Mouse (Mus musculus): ENCODE data around the gene Zbtb4.

Gene Zbtb4

DNA sequence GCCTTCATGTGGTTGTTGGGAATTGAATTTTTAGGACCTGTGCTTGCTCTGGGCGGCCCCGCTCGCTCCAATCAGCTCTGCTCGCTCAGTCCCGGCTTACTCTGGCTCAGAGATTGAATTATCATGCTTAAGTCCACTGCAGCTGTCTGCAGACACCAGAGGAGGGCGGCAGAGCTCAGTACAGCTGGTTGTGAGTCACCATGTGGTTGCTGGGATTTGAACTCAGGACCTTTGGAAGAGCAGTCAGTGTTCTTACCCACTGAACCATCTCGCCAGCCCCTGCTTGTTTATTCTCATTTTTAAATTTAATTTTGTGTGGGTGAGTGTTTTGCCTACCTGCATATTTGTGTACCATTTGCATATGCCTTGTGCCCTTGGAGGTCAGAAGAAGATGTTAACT is 2.2 kb upstream of the Zbtb4 start:
- DNase-seq (ENCODE audit: low read depth): peak; percentile 57

DNA sequence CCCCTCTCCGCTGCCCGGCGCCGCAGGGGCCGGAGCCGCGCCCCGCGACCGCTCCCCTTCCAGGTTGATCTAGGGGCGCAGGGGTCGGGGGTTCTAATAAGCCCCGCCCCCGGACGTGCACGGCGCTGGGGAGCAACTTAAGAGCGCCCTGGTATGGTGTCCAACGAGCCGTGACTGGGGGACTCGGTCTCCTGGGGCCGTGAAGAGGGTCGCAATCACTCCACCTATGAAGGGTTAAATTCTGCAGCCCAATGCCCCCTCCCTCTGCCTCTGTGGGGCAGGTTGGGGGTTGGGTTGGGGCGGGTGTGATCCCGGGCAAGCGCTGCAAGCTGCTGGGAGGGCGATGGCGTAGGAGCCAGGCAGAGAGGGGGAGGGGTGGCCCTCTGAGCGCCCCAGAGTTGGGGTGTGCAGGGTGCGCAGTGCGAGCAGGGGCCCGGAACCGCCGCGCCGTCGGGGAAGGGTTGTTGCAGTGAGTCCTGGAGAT is 456 bp downstream of the Zbtb4 start:
- peak; percentile 78 for DNase-seq (ENCODE audit: low read depth)

DNA sequence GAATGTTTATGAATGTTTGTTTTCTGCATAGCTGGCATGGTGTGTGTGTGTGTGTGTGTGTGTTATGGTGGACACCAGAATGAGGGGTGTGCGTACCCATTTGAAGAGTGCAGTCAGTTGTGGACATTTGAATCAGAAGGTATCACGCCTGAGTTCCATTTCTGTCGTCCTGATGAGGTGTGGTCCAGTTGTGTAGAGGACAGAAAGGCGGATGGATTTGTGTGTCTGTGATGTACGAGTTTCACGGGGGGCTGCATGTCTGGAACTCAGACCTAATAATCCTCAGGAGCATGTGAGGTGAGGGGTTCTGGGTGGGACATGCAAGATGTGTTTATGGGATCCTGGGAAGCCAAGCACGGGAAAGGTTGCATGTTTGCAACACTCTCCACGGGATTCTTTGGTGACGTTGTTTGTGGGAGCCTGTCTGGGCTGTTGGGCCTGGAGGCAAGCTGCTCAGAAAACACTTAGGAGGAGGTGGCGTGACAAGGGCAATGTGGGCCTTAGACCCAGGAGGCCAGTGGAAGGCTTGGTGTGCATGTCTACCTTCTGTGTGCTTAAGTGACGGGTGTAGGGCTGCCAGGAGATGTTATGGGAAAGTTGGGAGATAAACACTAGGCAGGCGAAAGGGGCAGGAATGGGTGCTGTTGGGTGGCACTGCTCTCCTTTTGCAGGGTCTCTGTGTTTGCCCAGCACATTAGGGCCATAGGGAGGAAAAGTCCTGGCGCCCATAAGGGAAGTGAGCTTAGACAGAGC is 1.3 kb downstream of the Zbtb4 start:
- DNase-seq (ENCODE audit: low read depth): no peak

DNA sequence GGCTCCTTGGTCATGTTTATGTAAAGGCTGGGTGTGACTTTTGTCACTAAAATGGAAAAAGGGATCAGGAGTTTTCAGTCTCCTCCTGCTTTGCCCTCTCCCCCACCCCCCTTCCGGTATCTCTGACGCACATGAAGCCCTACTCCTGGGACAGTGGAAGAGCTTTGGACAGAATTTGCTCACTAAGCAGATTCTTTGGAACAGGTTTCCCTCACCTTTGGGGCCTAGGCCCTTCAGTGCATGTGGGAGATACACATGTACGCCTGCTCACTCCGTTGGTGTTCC is 1.9 kb downstream of the Zbtb4 start:
- DNase-seq (ENCODE audit: low read depth): no peak

DNA sequence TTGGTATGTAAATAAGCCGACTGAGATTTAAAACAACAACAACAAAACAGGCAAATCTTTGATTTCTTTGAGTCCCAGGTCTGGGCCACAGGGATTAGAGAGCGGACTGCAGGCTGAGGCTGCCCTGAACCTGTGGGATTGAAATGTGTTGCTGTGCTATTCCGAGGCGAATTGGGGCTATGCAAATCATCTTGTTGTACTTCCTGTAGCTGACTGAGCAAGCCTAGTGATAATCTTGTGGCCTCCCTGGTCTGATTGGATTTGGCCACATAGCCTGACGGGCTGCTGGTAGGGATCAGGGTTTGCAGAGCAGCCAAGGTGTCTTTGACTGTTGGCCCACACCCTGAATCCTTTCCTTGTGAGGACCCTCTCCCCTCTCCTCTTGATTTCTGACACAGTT is 9.2 kb downstream of the Zbtb4 start:
- no peak for DNase-seq (ENCODE audit: low read depth)

DNA sequence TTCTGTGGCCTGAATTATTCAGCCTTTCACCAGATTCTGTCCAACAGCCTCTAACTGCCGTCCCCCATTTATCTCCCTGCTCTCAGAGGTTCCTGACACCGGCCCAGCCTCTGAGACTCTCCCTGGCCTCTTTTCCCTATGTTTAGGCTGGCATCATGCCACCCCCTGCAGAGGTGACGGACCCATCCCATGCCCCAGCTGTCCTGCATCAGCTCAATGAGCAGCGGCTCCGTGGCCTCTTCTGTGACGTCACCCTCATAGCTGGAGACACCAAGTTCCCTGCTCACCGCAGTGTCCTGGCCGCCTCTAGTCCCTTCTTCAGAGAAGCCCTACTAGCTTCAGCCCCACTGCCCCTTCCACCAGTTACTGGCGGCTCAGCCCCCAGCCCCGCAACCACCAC is 10.0 kb downstream of the Zbtb4 start:
- DNase-seq (ENCODE audit: low read depth): no peak

DNA sequence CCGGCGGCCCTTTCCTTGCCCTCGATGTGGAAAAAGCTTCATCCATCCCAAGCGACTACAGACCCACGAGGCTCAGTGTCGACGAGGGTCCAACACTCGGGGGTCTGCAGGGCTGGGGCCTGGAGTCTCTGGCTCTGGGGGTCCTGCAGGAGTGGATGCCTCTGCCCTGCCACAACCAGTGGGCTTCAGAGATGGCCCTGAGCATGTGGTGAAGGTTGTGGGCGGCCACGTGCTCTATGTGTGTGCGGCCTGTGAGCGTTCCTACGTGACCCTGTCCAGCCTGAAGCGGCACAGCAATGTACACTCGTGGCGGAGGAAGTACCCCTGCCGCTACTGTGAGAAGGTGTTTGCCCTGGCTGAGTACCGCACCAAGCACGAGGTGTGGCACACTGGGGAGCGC is 10.8 kb downstream of the Zbtb4 start:
- DNase-seq (ENCODE audit: low read depth): no peak

DNA sequence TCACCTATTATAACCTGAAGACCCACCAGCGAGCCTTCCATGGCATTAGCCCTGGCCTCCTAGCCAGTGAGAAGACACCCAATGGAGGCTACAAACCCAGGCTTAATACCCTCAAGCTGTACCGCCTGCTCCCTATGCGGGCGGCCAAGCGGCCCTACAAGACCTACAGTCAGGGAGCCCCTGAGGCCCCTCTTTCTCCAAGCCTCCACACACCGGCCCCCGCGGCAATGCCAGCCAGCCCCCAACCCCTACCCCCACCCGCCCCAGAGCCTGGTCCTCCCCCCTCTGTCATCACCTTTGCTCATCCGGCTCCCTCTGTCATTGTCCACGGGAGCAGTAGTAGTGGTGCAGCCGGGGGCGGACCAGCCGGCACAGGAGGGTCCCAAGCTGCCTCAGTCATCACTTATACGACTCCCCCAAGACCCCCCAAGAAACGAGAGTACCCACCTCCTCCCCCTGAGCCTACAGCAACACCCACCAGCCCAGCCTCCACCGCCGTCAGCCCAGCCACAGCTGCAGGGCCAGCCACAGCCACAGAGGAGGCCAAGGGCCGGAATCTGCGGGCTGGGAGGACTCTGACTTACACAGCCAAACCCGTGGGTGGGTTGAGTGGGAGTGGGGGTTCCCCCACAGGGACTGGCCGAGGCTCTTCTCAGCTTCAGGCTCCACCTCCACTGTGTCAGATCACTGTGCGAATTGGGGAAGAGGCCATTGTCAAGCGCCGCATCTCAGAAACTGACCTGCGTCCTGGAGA is 12.0 kb downstream of the Zbtb4 start:
- no peak for DNase-seq (ENCODE audit: low read depth)

DNA sequence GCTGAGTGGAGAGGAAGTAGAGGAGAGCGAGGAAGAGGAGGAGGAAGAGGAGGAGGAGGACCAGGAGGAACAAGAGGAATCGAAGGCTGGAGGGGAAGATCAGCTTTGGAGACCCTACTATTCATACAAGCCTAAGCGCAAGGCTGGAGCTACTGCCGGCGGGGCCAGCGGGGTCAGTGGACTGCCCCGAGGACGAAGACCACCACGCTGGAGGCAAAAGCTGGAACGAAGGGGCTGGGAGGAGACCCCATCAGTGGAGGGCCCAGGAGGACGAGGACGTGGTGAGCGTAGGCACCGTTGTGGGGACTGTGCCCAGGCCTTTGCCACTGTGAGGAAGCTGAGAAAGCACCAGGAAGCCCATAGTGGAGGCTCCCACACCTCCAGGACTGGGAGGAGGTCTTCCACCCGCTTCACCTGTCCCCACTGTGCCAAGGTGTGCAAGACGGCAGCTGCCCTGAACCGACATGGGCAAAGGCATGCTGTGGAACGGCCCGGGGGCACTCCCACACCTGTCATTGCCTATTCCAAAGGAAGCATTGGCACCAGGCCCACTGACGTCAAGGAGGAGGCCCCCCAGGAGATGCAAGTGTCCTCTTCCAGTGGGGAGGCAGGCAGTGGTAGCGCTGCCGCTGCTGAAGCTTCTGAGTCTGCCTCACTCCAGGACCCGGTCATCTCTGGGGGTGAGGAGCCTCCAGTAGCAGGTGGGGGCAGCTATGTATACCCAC is 12.7 kb downstream of the Zbtb4 start:
- DNase-seq (ENCODE audit: low read depth): no peak

DNA sequence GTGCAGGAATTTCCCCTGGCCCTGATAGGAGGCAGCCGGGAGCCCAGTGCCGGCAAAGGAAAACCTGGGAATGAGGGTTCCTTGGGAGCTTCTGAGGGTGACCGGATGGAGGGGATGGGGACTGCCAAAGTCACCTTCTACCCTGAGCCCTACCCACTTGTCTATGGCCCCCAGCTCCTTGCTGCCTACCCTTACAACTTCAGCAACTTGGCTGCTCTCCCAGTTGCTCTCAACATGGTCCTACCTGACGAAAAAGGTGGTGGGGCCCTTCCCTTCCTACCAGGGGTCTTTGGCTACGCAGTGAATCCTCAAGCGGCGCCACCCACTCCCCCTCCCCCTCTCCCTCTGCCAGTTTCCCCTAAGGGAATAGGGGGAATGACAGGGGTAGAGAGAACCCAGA is 13.3 kb downstream of the Zbtb4 start:
- DNase-seq (ENCODE audit: low read depth): no peak

DNA sequence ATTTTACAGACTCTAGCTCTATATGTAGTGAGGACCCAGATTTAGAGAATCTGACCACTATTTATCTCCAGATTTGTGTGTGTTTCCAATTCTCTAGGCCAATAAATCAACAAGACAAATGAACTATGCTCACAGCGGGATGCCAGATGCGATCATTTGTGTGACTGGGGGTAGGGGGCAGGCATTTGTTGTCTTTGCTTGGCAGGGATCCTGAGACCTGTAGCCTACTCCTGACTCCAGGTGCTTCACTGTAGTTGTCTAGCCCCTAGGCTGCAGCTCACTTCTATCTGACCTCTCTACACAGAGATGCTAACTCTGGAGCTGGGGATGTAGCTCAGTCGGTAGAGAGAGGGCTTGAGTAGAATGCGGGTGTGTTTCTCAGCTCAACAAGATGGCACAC is 16.1 kb downstream of the Zbtb4 start:
- no peak for DNase-seq (ENCODE audit: low read depth)

DNA sequence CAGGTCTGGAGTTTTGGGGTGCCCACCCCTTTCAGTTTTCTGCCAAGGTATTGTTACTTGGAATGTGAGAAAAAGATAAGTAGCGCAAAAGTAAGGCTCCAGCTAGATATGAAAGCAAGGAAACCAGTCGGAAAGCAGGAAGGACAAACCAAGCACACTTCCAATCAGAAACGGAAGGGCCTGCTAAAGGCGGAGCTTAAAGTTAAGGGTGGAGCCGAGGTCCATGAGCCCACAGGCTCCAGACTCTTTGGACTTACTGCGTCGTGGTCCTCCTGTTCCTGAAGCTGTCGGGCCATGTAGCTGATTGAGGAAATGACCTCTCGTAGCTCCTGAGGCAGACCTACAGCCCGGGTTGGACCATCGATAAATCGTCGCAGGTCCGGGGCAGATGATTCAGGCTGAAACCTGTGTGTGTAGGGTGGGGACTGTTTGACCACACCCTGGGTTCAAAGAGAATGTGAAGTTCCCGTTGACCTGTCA is 19.1 kb downstream of the Zbtb4 start:
- no peak for DNase-seq (ENCODE audit: low read depth)

DNA sequence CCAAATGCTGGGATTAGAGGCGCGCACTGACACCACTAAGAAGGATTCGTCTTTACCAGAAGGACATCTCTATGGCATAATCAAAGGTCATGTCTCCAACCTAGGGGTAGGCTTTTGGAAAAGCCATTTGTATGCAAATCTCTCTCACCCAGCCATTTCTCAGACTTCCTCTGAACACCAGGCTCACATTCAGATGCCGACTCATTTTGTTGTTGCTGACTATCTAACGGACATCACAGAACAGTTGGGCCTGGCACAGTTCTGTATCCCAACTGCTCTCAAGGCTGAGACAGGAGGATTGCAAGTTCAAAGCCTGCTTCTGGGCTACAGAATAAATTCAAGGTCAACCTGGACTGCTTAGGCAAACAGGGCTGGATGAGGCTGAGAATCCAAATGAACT is 21.6 kb downstream of the Zbtb4 start:
- DNase-seq (ENCODE audit: low read depth): no peak

DNA sequence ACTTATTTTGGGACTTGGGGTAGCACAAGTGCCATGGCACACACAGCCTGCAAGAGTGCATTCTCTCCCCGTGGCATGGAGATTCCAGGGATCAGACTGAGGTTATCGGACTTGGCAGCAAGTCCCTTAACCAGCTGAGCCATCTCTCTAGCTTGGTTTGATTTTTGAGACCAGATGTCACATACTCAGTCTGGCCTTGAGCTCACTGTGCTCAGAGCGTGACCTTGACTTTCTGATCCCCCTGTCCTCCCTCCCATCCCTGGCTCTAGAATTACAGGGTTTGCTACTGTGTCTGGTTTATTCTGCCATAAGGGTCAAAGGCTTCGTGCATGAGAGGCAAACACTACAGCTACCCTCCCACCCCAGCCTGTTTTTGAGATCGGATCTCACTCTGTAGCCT is 23.7 kb downstream of the Zbtb4 start:
- DNase-seq (ENCODE audit: low read depth): no peak

DNA sequence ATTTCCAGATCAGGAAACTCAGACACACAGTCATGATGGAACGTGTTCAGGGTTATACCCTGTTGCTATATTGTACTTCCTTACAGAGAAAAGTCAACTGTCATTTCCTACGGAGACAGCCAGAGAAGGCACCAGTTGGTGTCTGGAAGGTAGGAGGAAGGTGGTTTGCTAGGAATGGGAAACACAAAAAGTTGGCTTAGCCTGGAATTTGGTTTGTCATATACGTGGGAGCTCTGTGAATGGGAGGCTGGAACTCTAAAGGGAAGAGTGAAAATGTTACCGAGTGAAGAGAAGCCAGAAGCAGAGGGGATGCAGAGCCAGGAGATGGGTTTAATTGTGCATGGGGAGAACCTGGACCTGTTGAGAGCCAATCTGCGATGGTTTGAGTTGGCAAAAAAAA is 25.7 kb downstream of the Zbtb4 start:
- DNase-seq (ENCODE audit: low read depth): no peak

DNA sequence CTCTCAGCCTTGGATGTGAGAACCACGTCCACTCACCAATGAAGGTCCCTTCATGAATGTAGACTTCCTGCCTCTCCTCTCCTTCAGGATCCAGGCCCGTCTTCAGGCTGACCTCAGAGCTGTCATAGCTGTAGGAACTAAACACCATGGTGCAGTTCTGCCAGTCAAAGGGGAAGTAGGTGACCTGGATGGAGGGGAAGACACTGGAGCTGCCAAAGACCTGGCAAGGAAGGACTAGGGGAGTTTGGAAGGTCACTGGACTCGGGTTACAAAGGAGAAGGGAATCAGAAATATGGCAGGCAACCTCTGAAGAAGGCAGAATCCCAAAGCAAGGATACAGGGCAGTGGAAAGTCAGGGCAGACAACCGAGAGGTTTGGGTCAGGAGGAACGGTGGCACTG is 27.7 kb downstream of the Zbtb4 start:
- DNase-seq (ENCODE audit: low read depth): no peak

DNA sequence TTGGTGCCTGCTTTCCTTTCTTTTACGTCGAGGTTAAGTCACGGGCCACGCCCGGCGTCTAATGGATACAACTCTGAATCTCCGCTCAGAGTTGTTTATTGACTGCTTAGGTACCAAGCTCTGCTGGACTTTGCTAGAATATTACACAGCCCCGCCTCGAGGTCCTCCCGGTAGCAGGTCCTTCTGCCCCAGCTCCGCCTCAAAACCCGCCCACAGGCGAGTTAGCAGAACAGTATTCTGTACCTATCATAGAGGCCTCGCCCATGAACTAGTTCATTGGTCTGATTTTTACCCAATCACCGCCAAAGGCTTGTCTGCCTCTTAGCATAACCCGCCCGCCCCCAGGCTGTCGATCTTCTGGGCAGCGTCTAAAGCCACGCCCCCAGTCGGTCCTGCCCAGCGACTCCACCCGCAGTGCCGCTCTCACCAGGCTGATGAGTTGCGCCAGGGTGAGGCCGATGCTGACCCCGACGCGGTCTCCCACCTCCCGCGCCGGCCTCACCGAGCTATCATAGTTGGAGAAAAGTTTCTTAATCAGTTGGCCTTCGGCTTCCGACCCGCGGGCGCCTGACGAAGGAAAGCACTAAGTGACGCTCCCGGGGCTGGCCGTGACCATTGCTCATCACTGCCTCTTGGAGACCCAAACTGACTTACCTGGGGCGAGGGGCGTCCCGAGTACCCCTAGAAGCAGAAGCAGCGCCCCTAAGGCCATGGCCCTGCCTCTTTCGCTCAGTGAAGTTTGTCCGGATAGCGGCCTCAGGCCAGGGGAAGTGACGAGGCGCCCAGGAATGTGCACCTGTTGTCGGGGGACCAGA is 29.7 kb downstream of the Zbtb4 start, which contains the start of gene Chrnb1:
Gene Chrnb1 (minus strand): TSS at position 776 of the 815 bp plus-strand sequence.
- peak; percentile 95 for DNase-seq (ENCODE audit: low read depth)

DNA sequence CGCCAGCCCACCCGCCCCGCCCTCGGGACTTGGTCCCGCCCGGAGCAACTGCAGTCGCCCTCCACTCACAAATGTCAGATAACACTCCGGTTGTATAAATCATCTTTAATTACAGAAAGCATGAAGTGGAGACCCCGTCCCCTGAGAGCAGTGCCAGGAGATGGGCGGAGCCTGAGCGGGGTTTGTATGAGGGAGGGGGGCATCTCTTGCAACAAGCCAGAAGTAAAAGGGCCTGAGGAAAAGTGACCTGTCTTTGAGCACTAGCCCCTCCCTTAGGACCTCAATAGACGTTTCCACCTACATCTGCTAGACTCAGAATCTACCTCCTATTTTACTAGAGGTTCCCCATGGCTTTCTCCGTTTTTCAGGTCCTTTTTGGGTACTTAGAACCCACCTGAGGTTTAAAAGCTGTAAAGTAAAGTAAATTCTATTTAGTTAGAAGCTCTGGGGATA is 30.3 kb downstream of the Zbtb4 start:
- no peak for DNase-seq (ENCODE audit: low read depth)

DNA sequence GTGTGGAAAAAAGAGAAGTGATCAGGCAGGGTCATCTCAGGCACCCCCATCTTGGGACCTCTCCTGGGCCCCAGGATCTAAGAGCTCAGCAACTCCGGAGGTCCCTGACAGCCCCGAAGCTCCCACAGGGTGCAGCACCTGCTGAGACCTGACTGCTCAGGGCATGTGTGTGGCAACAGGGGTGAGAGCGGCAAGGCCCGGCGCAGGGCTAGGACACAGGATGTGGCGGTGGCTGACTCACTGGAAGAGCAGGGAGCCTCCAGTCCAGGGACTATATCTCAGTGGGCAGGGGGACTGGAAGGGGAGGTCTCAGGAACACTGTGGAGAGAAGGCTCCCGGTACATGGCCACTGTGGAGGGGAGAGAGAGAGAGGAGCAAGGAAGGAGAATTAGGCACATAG is 32.2 kb downstream of the Zbtb4 start:
- DNase-seq (ENCODE audit: low read depth): no peak

DNA sequence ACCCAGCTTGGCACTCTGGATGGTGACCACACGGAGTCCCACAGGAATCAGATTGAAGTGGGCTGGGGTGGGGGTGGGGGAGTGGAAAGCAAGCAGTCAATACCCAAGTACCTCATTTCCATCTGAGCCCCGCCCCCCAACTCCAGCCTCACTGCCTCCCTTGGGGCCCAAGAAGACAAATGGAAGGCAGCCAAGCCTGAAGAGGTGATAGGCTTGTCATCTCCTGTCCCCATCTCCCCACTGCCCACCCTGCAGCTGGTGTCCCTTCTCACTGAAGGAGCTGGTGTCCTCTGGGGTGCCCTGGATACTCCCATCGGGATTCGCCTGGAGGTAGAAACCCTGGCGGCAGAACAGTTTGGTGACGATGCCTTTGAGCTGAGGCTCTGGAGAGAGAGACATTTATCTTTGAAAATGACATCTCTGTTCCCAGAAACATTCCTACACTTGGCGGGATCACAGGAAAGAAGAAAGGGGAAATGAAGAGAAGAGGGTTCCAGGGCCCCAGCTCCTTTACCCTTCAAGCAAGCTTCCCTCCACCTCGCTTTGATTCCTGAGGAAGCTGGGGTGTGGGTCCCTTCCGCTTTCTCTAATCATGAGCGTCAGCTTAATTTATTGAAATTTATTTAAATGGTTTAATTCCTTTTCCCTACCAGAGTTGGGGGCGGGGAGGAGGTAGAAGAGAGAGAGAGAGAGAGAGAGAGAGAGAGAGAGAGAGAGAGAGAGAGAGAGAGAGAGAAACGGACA is 33.9 kb downstream of the Zbtb4 start:
- DNase-seq (ENCODE audit: low read depth): no peak

DNA sequence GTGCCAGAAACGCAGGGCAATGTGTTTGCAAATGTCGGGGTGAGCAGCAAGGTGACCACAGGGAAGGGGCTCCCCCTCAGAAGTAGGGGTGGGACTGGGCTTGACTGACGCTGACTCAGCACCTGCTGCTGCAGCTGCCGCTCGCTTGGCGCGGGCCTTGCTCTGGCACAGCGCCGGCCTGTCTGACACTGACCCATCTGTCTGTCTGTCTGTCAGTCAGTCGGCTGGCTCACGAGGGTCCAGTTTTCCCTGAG is 34.4 kb downstream of the Zbtb4 start:
- peak; percentile 40 for DNase-seq (ENCODE audit: low read depth)

Data from NIH3T3 (cell line).